Mouse (Mus musculus) hindbrain, postnatal 0 days (tissue): ENCODE measurements around the gene Tmem221. TPM values are rescaled to one million over a fixed set of nuclear protein-coding genes. Genes with fewer than 3 reads are reported as not detected.
"Not testable (repeated sequence)": the region's sequence is repeated elsewhere in the genome, so short reads cannot be mapped to it uniquely, and the experiment has no call there.

Experiments
- ATAC-seq: fragments of 200-750 bp; cut with Nextera tagmentation; 2 replicates; pipeline ENCODE4 v1.8.0; 2017; ENCODE audit warnings: mild to moderate bottlenecking, moderate TSS enrichment, moderate library complexity
- DNase-seq: peaks from one replicate; pipeline ENCODE4 v3.0.0-alpha.2; 2015; ENCODE audit warnings: low spot score
- H3K27ac ChIP-seq: fragments of 300-500 bp; sonication (generic); 2 replicates; pipeline ENCODE4 v1.5.1; 2014; ENCODE audit warnings: mild to moderate bottlenecking
- H3K27me3 ChIP-seq: fragments of 300-500 bp; sonication (generic); 2 replicates; pipeline ENCODE4 v1.6.1; 2014; ENCODE audit warnings: low read length, mixed read lengths; ENCODE audit not compliant: insufficient read depth
- H3K36me3 ChIP-seq: fragments of 300-500 bp; sonication (generic); 2 replicates; pipeline ENCODE4 v1.6.1; 2014; ENCODE audit warnings: low read length, mixed read lengths; ENCODE audit not compliant: insufficient read depth
- H3K4me1 ChIP-seq: fragments of 300-500 bp; sonication (generic); 2 replicates; pipeline ENCODE4 v1.6.1; 2014; ENCODE audit warnings: antibody characterized with exemption, low read length, mixed read lengths; ENCODE audit not compliant: insufficient read depth
- H3K4me2 ChIP-seq: fragments of 300-500 bp; sonication (generic); 2 replicates; pipeline ENCODE4 v1.6.1; 2014; ENCODE audit warnings: low read depth, mild to moderate bottlenecking, low read length, moderate library complexity, mixed read lengths
- H3K4me3 ChIP-seq: fragments of 300-500 bp; sonication (generic); 2 replicates; pipeline ENCODE4 v1.5.1; 2014; ENCODE audit warnings: low read length
- H3K9ac ChIP-seq: fragments of 300-500 bp; sonication (generic); replicated peaks from 2 replicates; pipeline ENCODE4 v1.6.1; 2014; ENCODE audit warnings: mild to moderate bottlenecking, low read length, moderate library complexity, mixed read lengths
- H3K9me3 ChIP-seq: fragments of 300-500 bp; sonication (generic); 2 replicates; pipeline ENCODE4 v1.6.1; 2016; ENCODE audit warnings: low read length, mixed read lengths
- CTCF ChIP-seq: IDR thresholded peaks from 2 replicates; pipeline ENCODE4 v1.5.1; 2016; ENCODE audit warnings: antibody characterized with exemption, control low read depth, low read depth
- WGBS: fragments of 180-500 bp; shearing (Covaris S2); extraction: QIAGEN DNeasy Blood & Tissue Kit; methylation state at CpG from one replicate; pipeline ENCODE4 v1.1.7; 2014; 5-methylcytosine and 5-hydroxymethylcytosine counted together
- polyA plus RNA-seq: library from polyadenylated mRNA; unstranded; fragments of >200 nt; fragmentation: Nextera tagmentation; extraction: Ambion mirVana; gene quantifications from 2 replicates; pipeline ENCODE4 v1.2.1, GENCODE M21; 2015
- total RNA-seq: library from RNA; depleted of rRNA; stranded (reverse); fragments of >200 nt; gene quantifications from 2 replicates; pipeline ENCODE4 v1.2.3, GENCODE M21; 2014

The Tmem221 gene
- total and polyA plus RNA-seq, 2 experiments from 2014 or later: 0.18 to 1.3 TPM

DNA sequence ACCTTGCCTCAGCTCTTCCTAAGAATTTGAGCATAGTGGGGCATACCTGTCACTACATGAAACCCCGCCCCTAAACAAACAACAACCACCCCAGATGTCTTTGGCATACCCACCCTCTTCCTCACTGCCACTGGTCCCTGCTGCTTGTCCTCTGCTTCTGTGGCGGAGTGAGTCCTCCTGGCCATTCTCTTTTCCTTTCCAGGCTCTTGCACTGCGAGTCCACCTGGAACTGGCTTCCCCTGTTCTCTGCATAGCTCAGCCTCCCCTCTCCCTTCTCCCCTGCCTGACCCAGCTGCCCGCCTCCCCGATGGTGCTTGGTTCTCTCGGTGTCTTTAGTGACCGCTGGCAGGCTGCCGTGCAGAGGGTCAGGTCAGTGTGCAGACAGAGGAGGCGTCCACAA lies 14.9 kb downstream of the Tmem221 start:
- H3K4me2 ChIP-seq: peak overlapping the region; percentile 93
- peak overlapping the region; percentile 89 for H3K4me3 ChIP-seq
- no peak for ATAC-seq
- no peaks in the 10 kb centered on the region for H3K9me3 ChIP-seq
- H3K36me3 ChIP-seq: peaks cover 15% of the 10 kb centered on the region
- 92% methylated on average over 9 of the region's 9 CpGs for WGBS
- H3K27ac ChIP-seq: no peak overlapping the region
- TF ChIP-seq CTCF: no peak
- H3K27me3 ChIP-seq: no peaks in the 10 kb centered on the region
- H3K9ac ChIP-seq: peak overlapping the region; percentile 84; the same call in 1 of the 2 replicates
- no peak for DNase-seq
- peaks cover 9% of the 10 kb centered on the region for H3K4me1 ChIP-seq

DNA sequence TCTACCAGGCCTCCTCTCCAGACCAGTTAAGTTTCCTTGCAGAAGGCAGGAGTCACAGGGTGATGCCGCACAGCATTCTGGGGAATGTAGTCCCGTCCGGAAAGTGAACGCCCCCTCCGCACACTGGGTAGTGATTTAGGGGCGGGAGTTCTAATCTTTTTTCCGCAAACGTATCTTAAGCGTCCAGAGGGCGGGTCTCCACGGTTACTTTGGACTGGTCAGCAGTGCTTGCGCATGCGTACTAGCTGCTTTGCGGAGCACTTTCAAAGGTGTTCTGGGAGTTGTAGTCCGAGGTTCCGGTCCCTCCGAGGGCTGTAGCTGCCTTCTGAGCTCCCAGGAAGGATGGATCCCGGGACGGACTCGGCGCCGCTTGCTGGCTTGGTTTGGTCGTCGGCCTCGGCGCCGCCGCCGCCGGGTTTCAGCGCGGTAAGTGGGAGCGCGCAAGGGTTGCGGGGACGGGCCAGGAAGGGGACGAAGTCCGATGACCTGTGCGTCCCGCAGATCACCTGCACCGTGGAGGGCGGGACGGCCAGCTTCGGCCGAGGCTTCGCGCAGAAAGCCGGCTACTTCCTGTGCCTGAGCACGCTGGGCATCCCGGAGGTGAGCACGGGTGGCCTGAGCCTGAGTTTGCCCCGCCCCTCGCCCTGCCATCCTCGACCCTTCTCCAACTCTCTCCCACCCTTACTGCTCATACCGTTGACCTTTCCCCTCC lies 15.9 kb downstream of the Tmem221 start, which contains the start of gene Mvb12a:
Gene Mvb12a, plus strand, starts transcription at position 291 of the 712 bp plus-strand sequence.
- Histone ChIP-seq H3K4me3 (peak within 1 kb of the TSS; percentile 89), H3K4me2 (peak within 1 kb of the TSS; percentile 93)
- WGBS: under 1% methylated on average over 55 of the region's 55 CpGs

DNA sequence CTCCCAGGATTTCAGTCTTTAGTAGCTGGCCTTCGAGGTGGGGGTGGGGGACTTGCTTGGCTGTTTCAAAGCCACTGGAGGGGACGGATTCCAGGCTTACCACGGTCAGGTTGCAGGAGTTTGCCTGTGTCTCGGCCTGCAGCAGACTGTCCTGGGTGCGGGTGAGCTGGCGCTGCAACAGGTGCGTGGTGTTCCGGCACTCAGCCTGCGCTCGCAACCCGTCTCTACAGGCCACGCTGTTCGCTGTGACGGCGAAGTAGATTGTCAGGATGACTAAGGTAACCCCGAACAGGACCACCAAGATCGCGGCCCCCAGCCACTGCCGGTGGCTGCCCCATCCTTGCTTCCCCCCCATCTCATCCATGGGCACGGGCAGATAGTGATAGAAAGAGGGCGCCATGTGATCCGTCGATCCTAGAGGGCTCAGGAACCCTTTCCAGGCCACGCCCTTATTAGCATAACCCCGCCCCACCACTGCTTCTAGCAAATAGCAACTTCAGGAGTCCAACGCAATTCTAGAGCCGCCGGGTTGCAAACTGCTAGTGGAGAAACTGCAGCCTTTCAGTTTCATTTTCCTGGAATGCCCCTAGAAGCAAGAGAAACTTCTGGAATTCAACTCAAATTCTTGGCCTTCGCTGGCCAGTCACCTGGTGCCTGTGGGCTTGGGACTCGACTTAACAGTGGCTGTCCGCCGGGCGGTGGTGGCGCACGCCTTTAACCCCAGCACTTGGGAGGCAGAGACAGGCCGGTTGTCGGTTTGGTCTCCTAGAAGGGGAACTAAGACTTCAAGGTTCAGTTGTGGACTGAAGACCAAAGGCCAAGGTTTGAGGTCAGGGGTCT lies 21.4 kb downstream of the Tmem221 start, which contains the start of gene Bst2:
Gene Bst2, minus strand, starts transcription at position 429 of the 840 bp plus-strand sequence.
- ATAC-seq: peak; percentile 52; the same call in 1 of the 2 replicates
- 5% methylated on average over 37 of the region's 37 CpGs for WGBS
- peak; percentile 65 for DNase-seq
- no peak for TF ChIP-seq CTCF
- Histone ChIP-seq H3K9ac (0 out of 2 replicates have a peak within 1 kb of the TSS, but pooled peaks have one; percentile 23), H3K4me1 (no peaks in the 10 kb centered on the region), H3K36me3 (no peaks in the 10 kb centered on the region), H3K4me2 (peak within 1 kb of the TSS; percentile 52), H3K9me3 (no peaks in the 10 kb centered on the region), H3K27me3 (peaks cover 6% of the 10 kb centered on the region; the same call in 1 of the 2 replicates), H3K4me3 (peak within 1 kb of the TSS; percentile 33), H3K27ac (peak within 1 kb of the TSS; percentile 32; the same call in 1 of the 2 replicates)

More for the DNA sequence above, 15.9 kb downstream of the Tmem221 start, which contains the start of gene Mvb12a:
- peak; percentile 97 for ATAC-seq
- Histone ChIP-seq H3K4me1 (peaks cover 9% of the 10 kb centered on the region), H3K36me3 (peaks cover 14% of the 10 kb centered on the region), H3K27me3 (peaks cover 3% of the 10 kb centered on the region; the same call in 1 of the 2 replicates), H3K27ac (peak within 1 kb of the TSS; percentile 66), H3K9ac (peak within 1 kb of the TSS; percentile 84), H3K9me3 (no peaks in the 10 kb centered on the region)
- DNase-seq: peak; percentile 100
- TF ChIP-seq CTCF: no peak

DNA sequence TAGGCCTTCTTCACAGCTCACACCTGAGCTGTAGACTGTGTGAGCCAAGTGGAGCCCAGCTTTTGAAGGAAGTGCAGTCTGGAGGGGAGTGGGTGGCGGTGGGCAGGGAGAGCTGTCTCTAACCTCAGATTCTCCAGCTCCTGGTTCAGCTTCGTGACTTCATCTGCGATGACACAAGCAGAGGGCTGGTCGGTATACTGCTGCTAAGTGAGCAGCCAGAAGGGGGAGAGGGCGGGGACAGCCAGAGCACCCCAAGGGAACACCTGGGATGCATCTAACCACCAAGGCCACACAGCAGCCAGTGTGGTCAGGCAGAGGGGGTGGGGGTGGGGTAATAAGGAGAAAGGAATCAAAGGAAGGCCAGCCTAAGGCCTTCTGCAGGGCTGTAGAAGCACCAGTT lies 23.0 kb downstream of the Tmem221 start:
- no peak overlapping the region for H3K9ac ChIP-seq
- no peaks in the 10 kb centered on the region for H3K36me3 ChIP-seq
- WGBS: 76% methylated on average over 5 of the region's 5 CpGs
- H3K4me3 ChIP-seq: no peak overlapping the region
- H3K4me1 ChIP-seq: no peaks in the 10 kb centered on the region
- no peak for TF ChIP-seq CTCF
- no peak for ATAC-seq
- H3K4me2 ChIP-seq: 0 out of 2 replicates have a peak overlapping the region, but pooled peaks have one; percentile 7
- H3K27ac ChIP-seq: no peak overlapping the region
- H3K9me3 ChIP-seq: no peaks in the 10 kb centered on the region
- H3K27me3 ChIP-seq: peaks cover 6% of the 10 kb centered on the region; the same call in 1 of the 2 replicates
- no peak for DNase-seq

DNA sequence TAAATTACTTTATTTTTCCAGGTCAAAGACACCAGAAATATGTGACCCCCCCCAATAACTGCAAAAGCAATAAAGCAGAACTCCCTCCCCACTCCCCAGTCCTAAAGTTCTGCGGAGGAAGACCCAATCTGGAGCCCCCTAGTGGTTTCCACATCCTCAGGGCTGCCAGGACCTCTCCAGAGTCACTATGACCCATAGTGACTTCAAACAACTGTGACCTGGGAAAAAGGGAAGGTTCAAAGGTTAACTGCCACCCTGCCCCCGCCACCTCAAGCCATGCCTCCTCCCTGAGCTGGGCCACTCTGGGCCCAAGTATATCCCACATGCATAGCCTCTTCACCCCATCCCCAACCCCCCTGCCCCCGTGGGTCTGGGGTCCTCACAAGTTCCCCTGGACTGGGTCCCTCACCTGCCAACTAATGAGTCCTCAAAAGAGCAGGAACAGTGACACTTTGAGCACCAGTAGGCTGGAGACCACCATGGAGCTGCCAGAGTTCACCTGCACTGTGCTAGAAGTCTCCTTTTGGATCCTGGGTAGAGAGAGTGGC lies 24.3 kb downstream of the Tmem221 start:
- Histone ChIP-seq H3K27me3 (peaks cover 6% of the 10 kb centered on the region; the same call in 1 of the 2 replicates), H3K4me3 (no peak overlapping the region), H3K27ac (no peak overlapping the region), H3K4me2 (no peak overlapping the region), H3K9ac (no peak overlapping the region), H3K9me3 (no peaks in the 10 kb centered on the region), H3K36me3 (no peaks in the 10 kb centered on the region), H3K4me1 (no peaks in the 10 kb centered on the region)
- DNase-seq: no peak
- TF ChIP-seq CTCF: no peak
- ATAC-seq: no peak
- whole genome bisulfite sequencing: 34% methylated on average over 3 of the region's 3 CpGs

DNA sequence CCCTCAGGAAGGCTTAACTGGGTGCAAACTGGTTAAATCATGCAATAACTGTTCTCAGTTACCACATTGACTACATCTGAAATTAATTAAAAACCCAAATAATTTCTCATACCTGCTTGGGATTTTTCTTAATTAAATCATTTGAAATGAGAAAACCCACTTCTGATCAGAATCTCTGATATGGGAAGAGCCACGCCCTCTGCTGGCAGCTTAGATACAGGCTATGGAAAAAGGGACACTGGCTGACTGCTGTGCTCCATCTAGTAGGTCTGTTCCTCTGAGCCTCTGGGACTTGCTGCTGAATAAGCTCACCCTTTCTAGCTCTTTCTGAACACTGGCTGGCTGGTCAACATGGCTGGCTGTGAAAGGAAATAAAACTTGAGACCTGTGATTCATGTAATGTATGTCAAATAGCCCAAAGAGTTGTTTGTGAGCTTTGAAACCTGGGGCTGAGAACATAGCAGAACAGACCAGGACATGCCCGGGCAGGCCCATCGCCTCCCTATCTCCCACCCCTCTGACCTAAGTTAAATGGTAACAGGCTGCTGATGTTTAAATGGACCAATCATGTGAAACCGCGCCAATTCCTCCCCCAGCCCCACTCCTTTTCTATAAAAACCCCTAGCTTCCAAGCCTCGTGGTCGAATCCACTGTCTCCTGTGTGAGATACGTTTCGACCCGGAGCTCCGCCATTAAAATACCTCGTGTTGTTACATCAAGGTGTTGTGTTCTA lies 27.8 kb downstream of the Tmem221 start:
- H3K9ac ChIP-seq, H3K4me2 ChIP-seq, H3K27me3 ChIP-seq, H3K4me1 ChIP-seq, H3K4me3 ChIP-seq, H3K9me3 ChIP-seq, H3K27ac ChIP-seq, H3K36me3 ChIP-seq, ATAC-seq: not testable (repeated sequence)
- DNase-seq: peak; percentile 62
- peak; percentile 62 for TF ChIP-seq CTCF
- WGBS: 66% methylated on average over 5 of the region's 12 CpGs
